Mouse (Mus musculus) heart, embryonic 15.5 days (tissue): Measurements from ENCODE around the gene R3hdm2. TPM values are rescaled to one million over a fixed set of nuclear protein-coding genes. Genes with fewer than 3 reads are reported as not detected.
A peak's percentile ranks its signal among the peaks of the same experiment; 100 is the strongest.

ENCODE experiments used
- ATAC-seq: fragments of 200-750 bp; cut with Nextera tagmentation; replicated peaks from 2 replicates; pipeline ENCODE4 v1.8.0; 2017; ENCODE audit warnings: low read depth, moderate TSS enrichment; ENCODE audit not compliant: insufficient number of reproducible peaks, insufficient read depth, low FRiP score
- H3K27ac ChIP-seq: fragments of 300-500 bp; sonication (generic); 2 replicates; pipeline ENCODE4 v1.5.1; 2015; ENCODE audit warnings: mild to moderate bottlenecking, inconsistent platforms
- H3K27me3 ChIP-seq: fragments of 300-500 bp; sonication (generic); 2 replicates; pipeline ENCODE4 v1.6.1; 2015; ENCODE audit warnings: inconsistent platforms
- H3K36me3 ChIP-seq: fragments of 300-500 bp; sonication (generic); 2 replicates; pipeline ENCODE4 v1.6.1; 2015; ENCODE audit warnings: mild to moderate bottlenecking, inconsistent platforms
- H3K4me1 ChIP-seq: fragments of 300-500 bp; sonication (generic); replicated peaks from 2 replicates; pipeline ENCODE4 v1.6.1; 2015; ENCODE audit warnings: inconsistent platforms
- H3K4me2 ChIP-seq: fragments of 300-500 bp; sonication (generic); 2 replicates; pipeline ENCODE4 v1.6.1; 2015; ENCODE audit warnings: inconsistent platforms, mild to moderate bottlenecking, moderate library complexity
- H3K4me3 ChIP-seq: fragments of 300-500 bp; sonication (generic); 2 replicates; pipeline ENCODE4 v1.5.1; 2015; ENCODE audit warnings: mild to moderate bottlenecking, inconsistent platforms
- H3K9ac ChIP-seq: fragments of 300-500 bp; sonication (generic); 2 replicates; pipeline ENCODE4 v1.6.1; 2015; ENCODE audit warnings: mild to moderate bottlenecking, inconsistent platforms
- H3K9me3 ChIP-seq: fragments of 300-500 bp; sonication (generic); replicated peaks from 2 replicates; pipeline ENCODE4 v1.6.1; 2016; ENCODE audit warnings: inconsistent platforms
- WGBS: fragments of 180-500 bp; shearing (Covaris S2); methylation state at CpG from one replicate; pipeline ENCODE4 v1.1.7; 2015; ENCODE audit warnings: mixed read lengths; 5-methylcytosine and 5-hydroxymethylcytosine counted together
- polyA plus RNA-seq: library from polyadenylated mRNA; unstranded; fragments of >200 nt; fragmentation: Nextera tagmentation; extraction: Ambion mirVana; gene quantifications from 2 replicates; pipeline ENCODE4 v1.2.1, GENCODE M21; 2015

R3hdm2 gene
- polyA plus RNA-seq = 30.9 and 33.7 TPM in 2 replicates

- ATAC-seq = peak; percentile 98
- 0% methylated on average over 44 of the region's 53 CpGs for WGBS
- Histone ChIP-seq H3K27ac (peak within 1 kb of the TSS; percentile 97), H3K4me1 (peaks cover 16% of the 10 kb centered on the region), H3K4me2 (peak within 1 kb of the TSS; percentile 69), H3K9me3 (no peaks in the 10 kb centered on the region), H3K36me3 (no peaks in the 10 kb centered on the region), H3K4me3 (peak within 1 kb of the TSS; percentile 70), H3K9ac (peak within 1 kb of the TSS; percentile 91), H3K27me3 (no peaks in the 10 kb centered on the region)
Observed at GRCm38 (mm10) chr10:127380251-127380691, at the start of gene R3hdm2. R3hdm2 (plus strand) TSS chr10:127380327.

- peak overlapping the region; percentile 44; the same call in 1 of the 2 replicates for H3K4me2 ChIP-seq
- 42% methylated on average over 31 of the region's 31 CpGs for WGBS
- no peak for ATAC-seq
Observed at GRCm38 (mm10) chr10:127332211-127332874, 47.8 kb upstream of the R3hdm2 start.

GRCm38 (mm10) chr10:127333152-127333551, 47.0 kb upstream of the R3hdm2 start:
- no peak for ATAC-seq
- Histone ChIP-seq H3K9ac (no peak overlapping the region), H3K4me2 (no peak overlapping the region), H3K4me3 (no peak overlapping the region), H3K27me3 (peaks cover 70% of the 10 kb centered on the region), H3K4me1 (no peaks in the 10 kb centered on the region), H3K36me3 (no peaks in the 10 kb centered on the region), H3K9me3 (no peaks in the 10 kb centered on the region), H3K27ac (no peak overlapping the region)
- WGBS = 55% methylated on average over 5 of the region's 5 CpGs

More at GRCm38 (mm10) chr10:127332211-127332874, 47.8 kb upstream of the R3hdm2 start:
- Histone ChIP-seq H3K9ac (no peak overlapping the region), H3K36me3 (no peaks in the 10 kb centered on the region), H3K27me3 (peaks cover 73% of the 10 kb centered on the region), H3K4me3 (no peak overlapping the region), H3K4me1 (peaks cover 5% of the 10 kb centered on the region), H3K9me3 (no peaks in the 10 kb centered on the region), H3K27ac (no peak overlapping the region)

GRCm38 (mm10) chr10:127335271-127335670, 44.9 kb upstream of the R3hdm2 start:
- Histone ChIP-seq H3K4me1 (peaks cover 13% of the 10 kb centered on the region), H3K9ac (no peak overlapping the region), H3K36me3 (no peaks in the 10 kb centered on the region), H3K27ac (no peak overlapping the region), H3K4me3 (no peak overlapping the region), H3K4me2 (no peak overlapping the region), H3K9me3 (no peaks in the 10 kb centered on the region), H3K27me3 (peaks cover 59% of the 10 kb centered on the region)
- no peak for ATAC-seq
- 41% methylated on average over 1 of the region's 1 CpGs for WGBS

- Histone ChIP-seq H3K27ac (no peak overlapping the region), H3K4me3 (no peak overlapping the region), H3K9ac (no peak overlapping the region), H3K9me3 (no peaks in the 10 kb centered on the region), H3K4me2 (no peak overlapping the region), H3K36me3 (no peaks in the 10 kb centered on the region), H3K4me1 (peaks cover 30% of the 10 kb centered on the region), H3K27me3 (peaks cover 60% of the 10 kb centered on the region)
- 54% methylated on average over 5 of the region's 5 CpGs for WGBS
- ATAC-seq = no peak
Observed at GRCm38 (mm10) chr10:127336952-127337351, 43.2 kb upstream of the R3hdm2 start.

GRCm38 (mm10) chr10:127337536-127338099, 42.5 kb upstream of the R3hdm2 start:
- no peak for ATAC-seq
- Histone ChIP-seq H3K9me3 (no peaks in the 10 kb centered on the region), H3K4me3 (no peak overlapping the region), H3K4me2 (no peak overlapping the region), H3K36me3 (no peaks in the 10 kb centered on the region), H3K4me1 (peaks cover 36% of the 10 kb centered on the region), H3K27me3 (peaks cover 56% of the 10 kb centered on the region), H3K9ac (no peak overlapping the region), H3K27ac (no peak overlapping the region)
- WGBS = 74% methylated on average over 6 of the region's 6 CpGs

GRCm38 (mm10) chr10:127338930-127339682, 41.0 kb upstream of the R3hdm2 start:
- H3K9me3 ChIP-seq = no peaks in the 10 kb centered on the region
- H3K27me3 ChIP-seq = peaks cover 49% of the 10 kb centered on the region
- H3K4me2 ChIP-seq = peak overlapping the region; percentile 98
- no peaks in the 10 kb centered on the region for H3K36me3 ChIP-seq
- H3K4me1 ChIP-seq = peaks cover 36% of the 10 kb centered on the region
- H3K27ac ChIP-seq = peak overlapping the region; percentile 64; the same call in 1 of the 2 replicates
- peak; percentile 75 for ATAC-seq
- H3K4me3 ChIP-seq = peak overlapping the region; percentile 59
- peak overlapping the region; percentile 52 for H3K9ac ChIP-seq
- WGBS = under 1% methylated on average over 31 of the region's 31 CpGs

- Histone ChIP-seq H3K4me3 (peak overlapping the region; percentile 59), H3K27me3 (peaks cover 48% of the 10 kb centered on the region), H3K4me2 (peak overlapping the region; percentile 98), H3K27ac (peak overlapping the region; percentile 34; the same call in 1 of the 2 replicates), H3K36me3 (no peaks in the 10 kb centered on the region), H3K9ac (peak overlapping the region; percentile 52), H3K4me1 (peaks cover 36% of the 10 kb centered on the region), H3K9me3 (no peaks in the 10 kb centered on the region)
- WGBS = under 1% methylated on average over 40 of the region's 42 CpGs
- peak; percentile 12; the same call in 1 of the 2 replicates for ATAC-seq
Observed at GRCm38 (mm10) chr10:127339683-127340576, 40.2 kb upstream of the R3hdm2 start.

- H3K4me2 ChIP-seq = peak overlapping the region; percentile 98
- H3K9ac ChIP-seq = no peak overlapping the region; the same call in 1 of the 2 replicates
- no peaks in the 10 kb centered on the region for H3K36me3 ChIP-seq
- peak overlapping the region; percentile 59 for H3K4me3 ChIP-seq
- no peaks in the 10 kb centered on the region for H3K9me3 ChIP-seq
- peaks cover 48% of the 10 kb centered on the region for H3K27me3 ChIP-seq
- WGBS = 3% methylated on average over 27 of the region's 27 CpGs
- H3K27ac ChIP-seq = 0 out of 2 replicates have a peak overlapping the region, but pooled peaks have one; percentile 1
- H3K4me1 ChIP-seq = peaks cover 36% of the 10 kb centered on the region
- ATAC-seq = no peak
Observed at GRCm38 (mm10) chr10:127340577-127341359, 39.4 kb upstream of the R3hdm2 start.

GRCm38 (mm10) chr10:127341360-127341690, 38.8 kb upstream of the R3hdm2 start:
- peaks cover 43% of the 10 kb centered on the region for H3K27me3 ChIP-seq
- no peaks in the 10 kb centered on the region for H3K36me3 ChIP-seq
- peaks cover 36% of the 10 kb centered on the region for H3K4me1 ChIP-seq
- ATAC-seq = no peak
- H3K4me2 ChIP-seq = peak overlapping the region; percentile 98
- H3K4me3 ChIP-seq = peak overlapping the region; percentile 59
- H3K9me3 ChIP-seq = no peaks in the 10 kb centered on the region
- H3K27ac ChIP-seq = no peak overlapping the region
- 0% methylated on average over 7 of the region's 11 CpGs for WGBS
- H3K9ac ChIP-seq = 0 out of 2 replicates have a peak overlapping the region, but pooled peaks have one; percentile 22
